Mouse (Mus musculus): ENCODE measurements around the gene Rtn4.
"Not testable (repeated sequence)": the region's sequence is repeated elsewhere in the genome, so short reads cannot be mapped to it uniquely, and the experiment has no call there.

The Rtn4 gene

GRCm38 (mm10) chr11:29714114-29714513 lies 21.4 kb downstream of the Rtn4 start:
- no peak for DNase-seq (ENCODE audit: low read depth)

GRCm38 (mm10) chr11:29714789-29715188 lies 22.0 kb downstream of the Rtn4 start:
- no peak for DNase-seq (ENCODE audit: low read depth)

- no peak for DNase-seq (ENCODE audit: low read depth)
Observed at GRCm38 (mm10) chr11:29715499-29715898, 22.8 kb downstream of the Rtn4 start.

- DNase-seq (ENCODE audit: low read depth): no peak
Observed at GRCm38 (mm10) chr11:29718541-29718940, 25.8 kb downstream of the Rtn4 start.

GRCm38 (mm10) chr11:29719597-29719996 lies 26.9 kb downstream of the Rtn4 start:
- no peak for DNase-seq (ENCODE audit: low read depth)

- DNase-seq (ENCODE audit: low read depth): no peak
Observed at GRCm38 (mm10) chr11:29724213-29724612, 31.5 kb downstream of the Rtn4 start.

- DNase-seq (ENCODE audit: low read depth): no peak
Observed at GRCm38 (mm10) chr11:29725167-29725566, 32.4 kb downstream of the Rtn4 start.

- no peak for DNase-seq (ENCODE audit: low read depth)
Observed at GRCm38 (mm10) chr11:29725610-29726009, 32.9 kb downstream of the Rtn4 start.

- no peak for DNase-seq (ENCODE audit: low read depth)
Observed at GRCm38 (mm10) chr11:29727901-29728300, 35.2 kb downstream of the Rtn4 start.

- DNase-seq (ENCODE audit: low read depth): no peak
Observed at GRCm38 (mm10) chr11:29739752-29740151, 47.0 kb downstream of the Rtn4 start.

GRCm38 (mm10) chr11:29744760-29745430 lies 52.1 kb downstream of the Rtn4 start:
- DNase-seq (ENCODE audit: low read depth): no peak

- DNase-seq (ENCODE audit: low read depth): no peak
Observed at GRCm38 (mm10) chr11:29745513-29745912, 52.8 kb downstream of the Rtn4 start.

- DNase-seq (ENCODE audit: low read depth): no peak
Observed at GRCm38 (mm10) chr11:29746203-29746602, 53.5 kb downstream of the Rtn4 start.

- DNase-seq (ENCODE audit: low read depth): no peak
Observed at GRCm38 (mm10) chr11:29747365-29747764, 54.6 kb downstream of the Rtn4 start.

GRCm38 (mm10) chr11:29747881-29748280 lies 55.1 kb downstream of the Rtn4 start:
- no peak for DNase-seq (ENCODE audit: low read depth)

- DNase-seq (ENCODE audit: low read depth): no peak
Observed at GRCm38 (mm10) chr11:29748750-29749467, 56.2 kb downstream of the Rtn4 start.

- no peak for DNase-seq (ENCODE audit: low read depth)
Observed at GRCm38 (mm10) chr11:29749468-29749829, 56.7 kb downstream of the Rtn4 start.

- DNase-seq (ENCODE audit: low read depth): no peak
Observed at GRCm38 (mm10) chr11:29751013-29751412, 58.3 kb downstream of the Rtn4 start.

GRCm38 (mm10) chr11:29751648-29752611 lies 59.2 kb downstream of the Rtn4 start:
- DNase-seq (ENCODE audit: low read depth): no peak

- DNase-seq (ENCODE audit: low read depth): not testable (repeated sequence)
Observed at GRCm38 (mm10) chr11:29756007-29756406, 63.3 kb downstream of the Rtn4 start.

GRCm38 (mm10) chr11:29758617-29759016 lies 65.9 kb downstream of the Rtn4 start:
- DNase-seq (ENCODE audit: low read depth): no peak

GRCm38 (mm10) chr11:29761387-29761786 lies 68.6 kb downstream of the Rtn4 start:
- no peak for DNase-seq (ENCODE audit: low read depth)

GRCm38 (mm10) chr11:29762768-29763167 lies 70.0 kb downstream of the Rtn4 start:
- no peak for DNase-seq (ENCODE audit: low read depth)
